Mouse (Mus musculus): ENCODE data around the gene Gm16223. TPM values are rescaled to one million over a fixed set of nuclear protein-coding genes. Genes with fewer than 3 reads are reported as not detected.

Gene Gm16223
- not detected in 2 replicates for polyA plus RNA-seq (2014; fragmentation: Nextera tagmentation; extraction: Ambion mirVana)

DNA sequence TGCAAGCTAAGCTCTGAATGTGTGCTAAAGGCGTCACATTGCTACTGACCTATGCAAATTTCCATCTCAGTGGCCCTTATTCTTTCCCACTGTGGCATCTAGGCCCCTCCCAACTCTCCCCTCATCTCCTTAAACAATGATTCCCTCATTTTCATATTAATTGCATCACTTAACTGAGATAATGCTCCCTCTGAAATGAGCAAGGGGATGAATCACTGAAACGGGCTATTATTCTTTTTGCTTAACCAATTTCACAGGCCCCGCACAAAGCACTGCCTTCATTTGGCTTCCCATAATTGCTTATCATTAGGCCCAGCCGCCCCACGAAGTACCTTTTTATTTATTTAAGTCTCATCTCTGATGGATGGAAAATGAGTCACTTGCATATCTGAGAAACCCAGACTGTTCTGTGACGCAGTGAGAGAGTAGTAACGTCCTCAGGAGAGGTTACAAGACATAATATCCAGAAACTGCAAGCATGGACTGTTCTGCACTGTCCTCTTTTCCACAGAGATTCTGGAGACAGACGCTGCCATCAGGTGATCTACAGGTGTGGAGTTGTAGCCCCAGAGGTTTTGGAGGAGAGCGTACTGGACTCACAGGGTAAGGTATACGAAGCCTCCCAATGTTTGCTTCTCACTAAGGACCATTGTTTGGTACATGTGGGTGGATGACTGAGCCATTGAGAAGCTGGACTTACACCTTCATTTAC is at the start of gene Gm16223:
Gene Gm16223 (plus strand): TSS at position 485 of the 712 bp plus-strand sequence.
- Histone ChIP-seq H3K4me1 (replicated peaks; ENCODE audit: control insufficient read depth, insufficient read depth, low read length) (no peaks in the 10 kb centered on the region), H3K9me3 (ENCODE audit: control insufficient read depth, low read length) (no peaks in the 10 kb centered on the region), H3K9ac (ENCODE audit: low read length) (no peak within 1 kb of the TSS), H3K36me3 (ENCODE audit: control insufficient read depth, insufficient read depth, low read length) (no peaks in the 10 kb centered on the region), H3K4me2 (ENCODE audit: low read length) (no peak within 1 kb of the TSS), H3K4me3 (ENCODE audit: low read depth, low read length) (no peak within 1 kb of the TSS), H3K27ac (ENCODE audit: low read depth) (no peak within 1 kb of the TSS), H3K27me3 (replicated peaks; ENCODE audit: control insufficient read depth, insufficient read depth, low read length) (no peaks in the 10 kb centered on the region)
- DNase-seq (ENCODE audit: low spot score) (no peak), ATAC-seq (replicated peaks; ENCODE audit: low FRiP score, low TSS enrichment, low read depth) (no peak)
- WGBS, result 79% methylated on average over 10 of the region's 10 CpGs

DNA sequence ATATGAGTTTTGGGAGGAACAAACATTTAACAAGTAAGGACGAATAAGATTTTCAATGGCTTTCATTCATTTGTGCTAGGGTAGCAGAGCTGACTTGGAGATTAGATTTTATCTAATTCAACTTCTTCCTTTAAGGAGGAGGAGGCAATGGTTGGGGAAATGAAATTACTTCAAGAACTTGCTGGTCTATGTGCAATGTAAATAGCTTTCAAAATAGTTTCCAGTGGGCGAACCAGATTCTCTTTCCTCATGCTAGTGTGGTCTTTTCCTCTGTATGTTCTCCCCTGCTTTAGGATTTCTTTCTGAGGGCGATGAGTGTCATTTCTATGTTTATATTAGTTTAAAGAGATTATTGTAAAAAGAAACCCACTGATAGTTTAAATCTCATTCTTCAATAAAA is 45.7 kb upstream of the Gm16223 start:
- no peaks in the 10 kb centered on the region for H3K4me1 ChIP-seq (replicated peaks; ENCODE audit: control insufficient read depth, insufficient read depth, low read length)
- H3K27me3 ChIP-seq (replicated peaks; ENCODE audit: control insufficient read depth, insufficient read depth, low read length), result no peaks in the 10 kb centered on the region
- 77% methylated on average over 3 of the region's 3 CpGs for WGBS
- DNase-seq (ENCODE audit: low spot score) (no peak), ATAC-seq (replicated peaks; ENCODE audit: low FRiP score, low TSS enrichment, low read depth) (no peak)
- H3K27ac ChIP-seq (ENCODE audit: low read depth), result no peak overlapping the region
- H3K9ac ChIP-seq (ENCODE audit: low read length), result no peak overlapping the region
- no peaks in the 10 kb centered on the region for H3K36me3 ChIP-seq (ENCODE audit: control insufficient read depth, insufficient read depth, low read length)
- H3K9me3 ChIP-seq (ENCODE audit: control insufficient read depth, low read length), result no peaks in the 10 kb centered on the region
- no peak overlapping the region for H3K4me2 ChIP-seq (ENCODE audit: low read length)
- no peak overlapping the region for H3K4me3 ChIP-seq (ENCODE audit: low read depth, low read length)

DNA sequence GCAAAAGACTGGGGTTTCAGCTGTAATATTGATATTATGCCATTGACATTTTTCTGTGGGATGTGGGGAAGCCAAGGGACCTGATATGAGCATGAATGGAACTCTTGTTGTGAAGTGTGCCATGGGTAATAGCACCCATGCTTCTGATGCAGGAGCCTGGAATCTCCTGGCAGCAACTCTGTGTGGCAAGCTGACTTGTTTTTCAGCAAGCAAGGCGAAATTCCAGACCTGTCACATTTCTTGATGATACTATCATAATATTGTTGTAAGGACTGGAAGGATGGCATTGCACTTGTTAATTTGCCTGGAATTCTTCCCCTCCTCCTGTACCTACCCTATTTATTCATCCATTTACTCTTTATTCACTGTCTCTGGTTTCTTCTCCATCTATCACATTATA is 44.2 kb upstream of the Gm16223 start:
- Histone ChIP-seq H3K9ac (ENCODE audit: low read length) (no peak overlapping the region), H3K27ac (ENCODE audit: low read depth) (no peak overlapping the region), H3K36me3 (ENCODE audit: control insufficient read depth, insufficient read depth, low read length) (no peaks in the 10 kb centered on the region), H3K4me1 (replicated peaks; ENCODE audit: control insufficient read depth, insufficient read depth, low read length) (no peaks in the 10 kb centered on the region), H3K9me3 (ENCODE audit: control insufficient read depth, low read length) (no peaks in the 10 kb centered on the region), H3K4me2 (ENCODE audit: low read length) (no peak overlapping the region), H3K27me3 (replicated peaks; ENCODE audit: control insufficient read depth, insufficient read depth, low read length) (no peaks in the 10 kb centered on the region), H3K4me3 (ENCODE audit: low read depth, low read length) (no peak overlapping the region)
- WGBS, result 71% methylated on average over 1 of the region's 1 CpGs
- ATAC-seq (replicated peaks; ENCODE audit: low FRiP score, low TSS enrichment, low read depth) (no peak), DNase-seq (ENCODE audit: low spot score) (no peak)

DNA sequence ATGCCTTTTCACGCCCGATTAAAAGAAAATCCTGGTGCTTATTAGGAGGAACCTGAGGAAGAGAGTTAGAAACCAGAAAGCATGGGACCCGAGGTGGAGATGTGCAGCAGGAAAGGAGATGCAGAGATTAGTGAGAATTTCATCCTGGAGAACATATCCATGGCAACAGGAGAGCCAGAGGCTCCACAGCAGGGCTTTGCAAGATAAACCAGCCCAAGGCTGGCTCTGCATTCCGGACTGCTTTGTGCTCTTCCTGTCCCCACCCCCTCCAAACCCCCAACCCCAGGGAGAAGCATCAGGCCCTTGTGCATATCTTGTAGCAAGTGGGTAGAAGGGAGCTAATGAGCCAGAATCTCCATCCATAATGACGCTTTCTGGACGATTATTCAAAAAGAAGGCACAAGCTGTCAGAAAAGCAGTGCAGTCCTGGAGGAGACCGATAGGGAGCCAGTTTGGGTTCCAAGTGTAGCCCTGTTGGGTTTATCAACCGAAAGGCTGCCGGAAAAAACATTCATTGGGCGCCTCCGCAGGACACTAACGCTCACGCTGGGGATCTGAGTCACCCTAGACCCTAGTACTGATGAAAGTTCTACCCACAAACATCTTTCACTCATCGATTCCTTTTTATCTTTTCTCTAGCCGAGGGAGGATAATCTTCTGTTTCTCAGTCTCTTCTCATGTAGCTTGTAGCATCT is 31.2 kb upstream of the Gm16223 start:
- H3K27me3 ChIP-seq (replicated peaks; ENCODE audit: control insufficient read depth, insufficient read depth, low read length), result no peaks in the 10 kb centered on the region
- ATAC-seq (replicated peaks; ENCODE audit: low FRiP score, low TSS enrichment, low read depth), result no peak
- H3K27ac ChIP-seq (ENCODE audit: low read depth), result no peak overlapping the region
- no peaks in the 10 kb centered on the region for H3K4me1 ChIP-seq (replicated peaks; ENCODE audit: control insufficient read depth, insufficient read depth, low read length)
- DNase-seq (ENCODE audit: low spot score), result no peak
- no peak overlapping the region for H3K9ac ChIP-seq (ENCODE audit: low read length)
- no peaks in the 10 kb centered on the region for H3K9me3 ChIP-seq (ENCODE audit: control insufficient read depth, low read length)
- no peak overlapping the region for H3K4me2 ChIP-seq (ENCODE audit: low read length)
- H3K4me3 ChIP-seq (ENCODE audit: low read depth, low read length), result no peak overlapping the region
- 64% methylated on average over 15 of the region's 15 CpGs for WGBS
- H3K36me3 ChIP-seq (ENCODE audit: control insufficient read depth, insufficient read depth, low read length), result no peaks in the 10 kb centered on the region

DNA sequence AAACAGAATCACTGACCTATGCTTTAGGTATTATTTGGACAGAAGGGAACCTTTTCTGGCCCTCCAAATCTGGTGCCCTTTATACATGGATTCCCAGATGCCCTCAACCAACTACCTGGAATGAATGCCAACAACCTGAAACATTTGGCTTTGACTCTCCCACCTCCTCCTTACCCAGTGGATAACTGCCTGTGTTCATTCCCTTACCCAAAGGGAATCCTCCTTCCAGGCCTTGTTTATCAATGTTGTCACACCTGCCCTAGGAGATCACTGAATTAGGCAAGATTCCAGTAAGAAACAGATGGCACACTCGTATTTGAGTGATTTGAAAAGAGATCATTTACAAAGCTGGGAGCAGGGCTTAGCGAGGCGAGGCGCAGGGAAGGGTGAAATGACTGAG is 13.1 kb upstream of the Gm16223 start:
- no peaks in the 10 kb centered on the region for H3K27me3 ChIP-seq (replicated peaks; ENCODE audit: control insufficient read depth, insufficient read depth, low read length)
- 51% methylated on average over 4 of the region's 4 CpGs for WGBS
- no peaks in the 10 kb centered on the region for H3K4me1 ChIP-seq (replicated peaks; ENCODE audit: control insufficient read depth, insufficient read depth, low read length)
- H3K36me3 ChIP-seq (ENCODE audit: control insufficient read depth, insufficient read depth, low read length), result no peaks in the 10 kb centered on the region
- ATAC-seq (replicated peaks; ENCODE audit: low FRiP score, low TSS enrichment, low read depth), result no peak
- DNase-seq (ENCODE audit: low spot score), result no peak
- no peak overlapping the region for H3K9ac ChIP-seq (ENCODE audit: low read length)
- no peaks in the 10 kb centered on the region for H3K9me3 ChIP-seq (ENCODE audit: control insufficient read depth, low read length)
- no peak overlapping the region for H3K4me2 ChIP-seq (ENCODE audit: low read length)
- no peak overlapping the region for H3K4me3 ChIP-seq (ENCODE audit: low read depth, low read length)
- H3K27ac ChIP-seq (ENCODE audit: low read depth), result no peak overlapping the region

DNA sequence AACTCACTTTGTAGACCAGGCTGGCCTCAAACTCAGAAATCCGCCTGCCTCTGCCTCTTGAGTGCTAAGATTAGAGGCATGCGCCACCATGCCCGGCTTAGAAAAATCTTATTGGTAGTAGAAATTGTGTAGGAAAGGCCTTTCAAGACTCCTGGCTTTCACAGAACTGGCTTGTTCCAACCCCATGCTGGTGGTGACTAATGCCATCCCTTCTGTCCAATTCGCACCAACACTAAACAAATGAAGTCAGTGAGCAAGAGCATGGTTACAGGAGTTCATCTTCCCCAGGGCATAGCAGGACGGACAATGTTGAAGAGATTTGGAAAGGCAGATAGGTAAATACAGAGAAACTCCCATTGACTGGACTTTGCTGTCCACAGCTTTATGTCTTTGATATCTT is 12.6 kb upstream of the Gm16223 start:
- Histone ChIP-seq H3K9me3 (ENCODE audit: control insufficient read depth, low read length) (no peaks in the 10 kb centered on the region), H3K9ac (ENCODE audit: low read length) (no peak overlapping the region), H3K4me1 (replicated peaks; ENCODE audit: control insufficient read depth, insufficient read depth, low read length) (no peaks in the 10 kb centered on the region), H3K27ac (ENCODE audit: low read depth) (no peak overlapping the region), H3K27me3 (replicated peaks; ENCODE audit: control insufficient read depth, insufficient read depth, low read length) (no peaks in the 10 kb centered on the region), H3K4me2 (ENCODE audit: low read length) (no peak overlapping the region), H3K4me3 (ENCODE audit: low read depth, low read length) (no peak overlapping the region), H3K36me3 (ENCODE audit: control insufficient read depth, insufficient read depth, low read length) (no peaks in the 10 kb centered on the region)
- no peak for DNase-seq (ENCODE audit: low spot score)
- no peak for ATAC-seq (replicated peaks; ENCODE audit: low FRiP score, low TSS enrichment, low read depth)
- 89% methylated on average over 5 of the region's 5 CpGs for WGBS

DNA sequence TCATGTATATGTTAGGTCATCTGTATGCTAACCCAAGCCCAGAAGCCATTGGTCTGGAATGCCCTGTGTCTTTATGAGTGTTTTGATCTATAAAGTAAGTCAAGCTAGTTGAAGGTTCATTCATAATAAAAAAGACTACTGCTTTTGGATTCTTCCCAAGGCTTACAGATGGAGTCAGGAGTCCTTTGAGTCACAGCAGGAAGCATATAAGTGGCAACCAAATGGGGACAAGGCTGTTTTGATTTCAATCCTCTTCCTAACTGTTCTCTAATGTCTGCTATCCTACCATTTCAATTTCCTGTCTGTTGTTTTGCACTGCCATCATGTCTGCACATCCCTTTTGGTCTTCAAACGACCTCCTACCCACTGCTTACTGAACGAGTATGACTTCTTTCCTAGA is 2.7 kb upstream of the Gm16223 start:
- no peaks in the 10 kb centered on the region for H3K36me3 ChIP-seq (ENCODE audit: control insufficient read depth, insufficient read depth, low read length)
- no peak overlapping the region for H3K27ac ChIP-seq (ENCODE audit: low read depth)
- H3K4me3 ChIP-seq (ENCODE audit: low read depth, low read length), result no peak overlapping the region
- H3K4me2 ChIP-seq (ENCODE audit: low read length), result no peak overlapping the region
- WGBS, result 68% methylated on average over 2 of the region's 2 CpGs
- H3K9ac ChIP-seq (ENCODE audit: low read length), result no peak overlapping the region
- ATAC-seq (replicated peaks; ENCODE audit: low FRiP score, low TSS enrichment, low read depth) (no peak), DNase-seq (ENCODE audit: low spot score) (no peak)
- no peaks in the 10 kb centered on the region for H3K4me1 ChIP-seq (replicated peaks; ENCODE audit: control insufficient read depth, insufficient read depth, low read length)
- no peaks in the 10 kb centered on the region for H3K9me3 ChIP-seq (ENCODE audit: control insufficient read depth, low read length)
- no peaks in the 10 kb centered on the region for H3K27me3 ChIP-seq (replicated peaks; ENCODE audit: control insufficient read depth, insufficient read depth, low read length)

DNA sequence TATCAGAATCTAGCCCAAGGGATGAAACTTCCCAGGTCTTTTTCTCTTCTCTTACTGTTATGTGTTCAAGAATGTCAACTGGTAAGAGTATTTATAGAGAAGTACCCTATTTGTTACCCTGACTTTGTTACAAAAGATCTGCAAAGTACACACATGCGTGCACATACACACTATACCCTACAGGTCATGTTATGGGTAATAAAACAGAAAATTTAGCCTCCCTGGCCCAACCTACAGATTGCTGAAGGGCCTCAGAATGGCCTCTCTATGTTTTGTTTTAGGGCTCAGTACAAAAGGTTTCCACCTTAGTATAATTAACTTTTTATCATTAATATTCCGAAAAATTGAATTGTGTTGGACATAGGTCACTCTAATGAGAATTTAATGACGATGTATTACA is 685 bp upstream of the Gm16223 start:
- H3K4me3 ChIP-seq (ENCODE audit: low read depth, low read length), result no peak overlapping the region
- no peak overlapping the region for H3K27ac ChIP-seq (ENCODE audit: low read depth)
- no peaks in the 10 kb centered on the region for H3K4me1 ChIP-seq (replicated peaks; ENCODE audit: control insufficient read depth, insufficient read depth, low read length)
- H3K27me3 ChIP-seq (replicated peaks; ENCODE audit: control insufficient read depth, insufficient read depth, low read length), result no peaks in the 10 kb centered on the region
- H3K4me2 ChIP-seq (ENCODE audit: low read length), result no peak overlapping the region
- no peak for DNase-seq (ENCODE audit: low spot score)
- H3K36me3 ChIP-seq (ENCODE audit: control insufficient read depth, insufficient read depth, low read length), result no peaks in the 10 kb centered on the region
- no peak overlapping the region for H3K9ac ChIP-seq (ENCODE audit: low read length)
- H3K9me3 ChIP-seq (ENCODE audit: control insufficient read depth, low read length), result no peaks in the 10 kb centered on the region
- WGBS, result 81% methylated on average over 3 of the region's 3 CpGs
- ATAC-seq (replicated peaks; ENCODE audit: low FRiP score, low TSS enrichment, low read depth), result no peak

DNA sequence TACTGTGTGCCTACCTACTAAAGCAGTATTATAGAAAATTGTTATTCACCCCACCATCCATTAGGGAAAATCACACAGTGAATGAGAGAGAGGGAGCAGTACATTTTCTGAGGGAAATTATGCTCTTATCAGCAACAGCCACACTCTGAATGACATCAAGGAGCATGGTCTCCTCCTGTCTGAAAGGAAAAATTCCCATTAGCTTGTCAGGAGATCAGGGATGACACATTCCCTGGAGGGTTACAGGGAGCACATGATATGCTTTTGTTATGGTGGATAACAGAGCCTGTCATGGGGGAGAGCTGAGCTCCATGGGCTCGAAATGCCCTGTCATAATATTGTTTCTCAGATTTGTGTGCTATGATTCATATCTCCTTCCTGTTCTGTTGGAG is 424 bp downstream of the Gm16223 start:
- Histone ChIP-seq H3K9ac (ENCODE audit: low read length) (no peak overlapping the region), H3K27ac (ENCODE audit: low read depth) (no peak overlapping the region), H3K36me3 (ENCODE audit: control insufficient read depth, insufficient read depth, low read length) (no peaks in the 10 kb centered on the region), H3K9me3 (ENCODE audit: control insufficient read depth, low read length) (no peaks in the 10 kb centered on the region), H3K4me2 (ENCODE audit: low read length) (no peak overlapping the region), H3K27me3 (replicated peaks; ENCODE audit: control insufficient read depth, insufficient read depth, low read length) (no peaks in the 10 kb centered on the region), H3K4me3 (ENCODE audit: low read depth, low read length) (no peak overlapping the region), H3K4me1 (replicated peaks; ENCODE audit: control insufficient read depth, insufficient read depth, low read length) (no peaks in the 10 kb centered on the region)
- DNase-seq (ENCODE audit: low spot score), result no peak
- WGBS, result 64% methylated on average over 1 of the region's 1 CpGs
- ATAC-seq (replicated peaks; ENCODE audit: low FRiP score, low TSS enrichment, low read depth), result no peak
